Mouse (Mus musculus) liver, adult 2 months (tissue): ENCODE measurements around the gene Chp2.

Experiments
- CTCF ChIP-seq: fragments of 200-500 bp; IDR thresholded peaks from 2 replicates; pipeline ENCODE4 v1.5.1; 2011; ENCODE audit warnings: low read depth, low read length, control low read depth
- POLR2A ChIP-seq: fragments of 200-500 bp; IDR thresholded peaks from 2 replicates; pipeline ENCODE4 v1.6.1; 2011; ENCODE audit warnings: low read length, control low read depth; ENCODE audit not compliant: insufficient read depth; ENCODE audit errors: extremely low read depth

DNA sequence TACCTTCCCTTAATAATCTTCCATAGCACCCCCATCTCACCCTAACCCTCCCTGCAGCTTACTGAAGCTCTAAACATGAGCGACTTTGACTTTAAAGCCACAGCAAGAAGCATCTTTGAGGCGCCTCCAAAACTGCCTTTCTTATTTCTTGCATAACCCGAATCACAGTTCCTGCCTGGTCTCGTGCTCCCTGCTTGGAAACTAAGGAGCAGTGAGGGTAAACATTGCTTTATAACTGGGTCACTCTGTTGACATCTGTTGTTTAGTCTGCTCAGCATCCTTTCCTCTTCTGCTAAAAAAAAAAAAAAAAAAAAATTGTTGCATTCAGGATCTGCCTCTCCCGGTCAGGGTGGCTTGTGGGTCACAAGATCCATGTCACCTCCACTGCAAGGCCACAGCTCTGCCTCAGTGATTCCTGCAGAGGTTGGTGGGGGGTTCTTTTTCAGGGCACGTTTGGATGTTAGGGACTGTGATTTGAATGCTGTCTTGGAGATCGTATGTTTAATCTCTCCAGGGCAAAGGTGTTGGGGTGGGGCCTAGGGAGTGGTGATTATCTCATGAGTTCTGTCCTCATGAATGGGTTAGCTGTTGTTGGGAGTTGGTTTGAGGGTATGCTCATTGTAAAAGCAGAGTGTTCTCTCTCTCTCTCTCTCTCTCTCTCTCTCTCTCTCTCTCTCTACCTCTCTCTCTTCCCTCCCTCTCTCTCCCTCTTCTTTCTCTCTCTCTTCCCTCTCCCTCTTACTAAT lies 10.8 kb upstream of the Chp2 start:
- no peak for TF ChIP-seq POLR2A
- no peak for TF ChIP-seq CTCF
